Mouse (Mus musculus): ENCODE results near the gene Tubgcp3. TPM values are rescaled to one million over a fixed set of nuclear protein-coding genes. Genes with fewer than 3 reads are reported as not detected.
"Not testable (repeated sequence)": the region's sequence is repeated elsewhere in the genome, so short reads cannot be mapped to it uniquely, and the experiment has no call there.

Tubgcp3 gene
- polyA plus RNA-seq, 1 experiment from 2014 or later, result 54.2 TPM

- Histone ChIP-seq H3K9ac (replicated peaks; ENCODE audit: low read depth, low read length) (no peak overlapping the region), H3K4me2 (replicated peaks; ENCODE audit: low read depth, low read length) (no peak overlapping the region), H3K4me1 (ENCODE audit: control insufficient read depth, insufficient read depth, low read length) (no peaks in the 10 kb centered on the region), H3K4me3 (ENCODE audit: low read depth, low read length) (no peak overlapping the region), H3K36me3 (ENCODE audit: control insufficient read depth, insufficient read depth, low read length) (no peaks in the 10 kb centered on the region), H3K27ac (ENCODE audit: low read length) (no peak overlapping the region), H3K9me3 (ENCODE audit: control insufficient read depth, low read depth, low read length) (no peaks in the 10 kb centered on the region), H3K27me3 (ENCODE audit: control insufficient read depth, insufficient read depth, low read length) (no peaks in the 10 kb centered on the region)
- no peak for ATAC-seq (ENCODE audit: insufficient number of reproducible peaks, insufficient read depth, low FRiP score, low read depth)
- 76% methylated on average over 5 of the region's 5 CpGs for WGBS
Observed at GRCm38 (mm10) chr8:12583785-12584184, 88.3 kb downstream of the Tubgcp3 start.

GRCm38 (mm10) chr8:12579339-12579999 lies 92.6 kb downstream of the Tubgcp3 start:
- 76% methylated on average over 19 of the region's 19 CpGs for WGBS
- H3K9me3 ChIP-seq (ENCODE audit: control insufficient read depth, low read depth, low read length); H3K9ac ChIP-seq (replicated peaks; ENCODE audit: low read depth, low read length); H3K4me3 ChIP-seq (ENCODE audit: low read depth, low read length); H3K36me3 ChIP-seq (ENCODE audit: control insufficient read depth, insufficient read depth, low read length); H3K27me3 ChIP-seq (ENCODE audit: control insufficient read depth, insufficient read depth, low read length); ATAC-seq (ENCODE audit: insufficient number of reproducible peaks, insufficient read depth, low FRiP score, low read depth); H3K4me1 ChIP-seq (ENCODE audit: control insufficient read depth, insufficient read depth, low read length); H3K4me2 ChIP-seq (replicated peaks; ENCODE audit: low read depth, low read length); H3K27ac ChIP-seq (ENCODE audit: low read length): not testable (repeated sequence)

GRCm38 (mm10) chr8:12576739-12577138 lies 95.3 kb downstream of the Tubgcp3 start:
- no peaks in the 10 kb centered on the region for H3K4me1 ChIP-seq (ENCODE audit: control insufficient read depth, insufficient read depth, low read length)
- no peaks in the 10 kb centered on the region for H3K27me3 ChIP-seq (ENCODE audit: control insufficient read depth, insufficient read depth, low read length)
- H3K27ac ChIP-seq (ENCODE audit: low read length), result no peak overlapping the region
- H3K36me3 ChIP-seq (ENCODE audit: control insufficient read depth, insufficient read depth, low read length), result no peaks in the 10 kb centered on the region
- no peak for ATAC-seq (ENCODE audit: insufficient number of reproducible peaks, insufficient read depth, low FRiP score, low read depth)
- no peak overlapping the region for H3K4me2 ChIP-seq (replicated peaks; ENCODE audit: low read depth, low read length)
- 76% methylated on average over 6 of the region's 6 CpGs for WGBS
- no peaks in the 10 kb centered on the region for H3K9me3 ChIP-seq (ENCODE audit: control insufficient read depth, low read depth, low read length)
- no peak overlapping the region for H3K9ac ChIP-seq (replicated peaks; ENCODE audit: low read depth, low read length)
- H3K4me3 ChIP-seq (ENCODE audit: low read depth, low read length), result no peak overlapping the region

- no peak overlapping the region for H3K4me2 ChIP-seq (replicated peaks; ENCODE audit: low read depth, low read length)
- H3K9me3 ChIP-seq (ENCODE audit: control insufficient read depth, low read depth, low read length), result no peaks in the 10 kb centered on the region
- H3K4me3 ChIP-seq (ENCODE audit: low read depth, low read length), result no peak overlapping the region
- 72% methylated on average over 5 of the region's 5 CpGs for WGBS
- H3K9ac ChIP-seq (replicated peaks; ENCODE audit: low read depth, low read length), result no peak overlapping the region
- H3K27me3 ChIP-seq (ENCODE audit: control insufficient read depth, insufficient read depth, low read length), result no peaks in the 10 kb centered on the region
- H3K36me3 ChIP-seq (ENCODE audit: control insufficient read depth, insufficient read depth, low read length), result no peaks in the 10 kb centered on the region
- no peaks in the 10 kb centered on the region for H3K4me1 ChIP-seq (ENCODE audit: control insufficient read depth, insufficient read depth, low read length)
- no peak for ATAC-seq (ENCODE audit: insufficient number of reproducible peaks, insufficient read depth, low FRiP score, low read depth)
- H3K27ac ChIP-seq (ENCODE audit: low read length), result no peak overlapping the region
Observed at GRCm38 (mm10) chr8:12576003-12576402, 96.0 kb downstream of the Tubgcp3 start.

- Histone ChIP-seq H3K36me3 (ENCODE audit: control insufficient read depth, insufficient read depth, low read length) (no peaks in the 10 kb centered on the region), H3K4me3 (ENCODE audit: low read depth, low read length) (no peak within 1 kb of the TSS), H3K27ac (ENCODE audit: low read length) (no peak within 1 kb of the TSS), H3K9ac (replicated peaks; ENCODE audit: low read depth, low read length) (no peak within 1 kb of the TSS), H3K4me1 (ENCODE audit: control insufficient read depth, insufficient read depth, low read length) (no peaks in the 10 kb centered on the region), H3K27me3 (ENCODE audit: control insufficient read depth, insufficient read depth, low read length) (no peaks in the 10 kb centered on the region), H3K4me2 (replicated peaks; ENCODE audit: low read depth, low read length) (no peak within 1 kb of the TSS), H3K9me3 (ENCODE audit: control insufficient read depth, low read depth, low read length) (no peaks in the 10 kb centered on the region)
- WGBS, result 56% methylated on average over 14 of the region's 14 CpGs
- no peak for ATAC-seq (ENCODE audit: insufficient number of reproducible peaks, insufficient read depth, low FRiP score, low read depth)
Observed at GRCm38 (mm10) chr8:12572814-12573534, 99.1 kb downstream of the Tubgcp3 start, which contains the start of gene Spaca7. Gene Spaca7, plus strand, starts transcription at chr8:12573029.

GRCm38 (mm10) chr8:12566509-12566908 lies 105.5 kb downstream of the Tubgcp3 start:
- Histone ChIP-seq H3K4me3 (ENCODE audit: low read depth, low read length) (no peak overlapping the region), H3K36me3 (ENCODE audit: control insufficient read depth, insufficient read depth, low read length) (no peaks in the 10 kb centered on the region), H3K27me3 (ENCODE audit: control insufficient read depth, insufficient read depth, low read length) (no peaks in the 10 kb centered on the region), H3K4me1 (ENCODE audit: control insufficient read depth, insufficient read depth, low read length) (no peaks in the 10 kb centered on the region), H3K9me3 (ENCODE audit: control insufficient read depth, low read depth, low read length) (no peaks in the 10 kb centered on the region), H3K4me2 (replicated peaks; ENCODE audit: low read depth, low read length) (no peak overlapping the region), H3K27ac (ENCODE audit: low read length) (no peak overlapping the region), H3K9ac (replicated peaks; ENCODE audit: low read depth, low read length) (no peak overlapping the region)
- no peak for ATAC-seq (ENCODE audit: insufficient number of reproducible peaks, insufficient read depth, low FRiP score, low read depth)
- WGBS, result 42% methylated on average over 7 of the region's 7 CpGs

GRCm38 (mm10) chr8:12565488-12565887 lies 106.6 kb downstream of the Tubgcp3 start:
- Histone ChIP-seq H3K4me3 (ENCODE audit: low read depth, low read length) (no peak overlapping the region), H3K27ac (ENCODE audit: low read length) (no peak overlapping the region), H3K4me1 (ENCODE audit: control insufficient read depth, insufficient read depth, low read length) (no peaks in the 10 kb centered on the region), H3K27me3 (ENCODE audit: control insufficient read depth, insufficient read depth, low read length) (no peaks in the 10 kb centered on the region), H3K9ac (replicated peaks; ENCODE audit: low read depth, low read length) (no peak overlapping the region), H3K9me3 (ENCODE audit: control insufficient read depth, low read depth, low read length) (no peaks in the 10 kb centered on the region), H3K36me3 (ENCODE audit: control insufficient read depth, insufficient read depth, low read length) (no peaks in the 10 kb centered on the region), H3K4me2 (replicated peaks; ENCODE audit: low read depth, low read length) (no peak overlapping the region)
- ATAC-seq (ENCODE audit: insufficient number of reproducible peaks, insufficient read depth, low FRiP score, low read depth), result no peak
- 66% methylated on average over 10 of the region's 10 CpGs for WGBS

- WGBS, result 9% methylated on average over 4 of the region's 4 CpGs
- Histone ChIP-seq H3K27ac (ENCODE audit: low read length) (no peak overlapping the region), H3K4me2 (replicated peaks; ENCODE audit: low read depth, low read length) (no peak overlapping the region), H3K4me3 (ENCODE audit: low read depth, low read length) (no peak overlapping the region), H3K4me1 (ENCODE audit: control insufficient read depth, insufficient read depth, low read length) (no peaks in the 10 kb centered on the region), H3K9me3 (ENCODE audit: control insufficient read depth, low read depth, low read length) (no peaks in the 10 kb centered on the region), H3K27me3 (ENCODE audit: control insufficient read depth, insufficient read depth, low read length) (no peaks in the 10 kb centered on the region), H3K9ac (replicated peaks; ENCODE audit: low read depth, low read length) (no peak overlapping the region), H3K36me3 (ENCODE audit: control insufficient read depth, insufficient read depth, low read length) (no peaks in the 10 kb centered on the region)
- no peak for ATAC-seq (ENCODE audit: insufficient number of reproducible peaks, insufficient read depth, low FRiP score, low read depth)
Observed at GRCm38 (mm10) chr8:12564307-12564706, 107.7 kb downstream of the Tubgcp3 start.

All from stomach, embryonic 14.5 days (tissue).